Mouse (Mus musculus) CH12.LX (cell line): Measurements from ENCODE around the gene Pvr. TPM values are rescaled to one million over a fixed set of nuclear protein-coding genes. Genes with fewer than 3 reads are reported as not detected.

Experiments
- DNase-seq: peaks from one replicate; pipeline ENCODE4 v3.0.0-alpha.2; 2013; ENCODE audit errors: extremely low read depth
- H3K27ac ChIP-seq: 2 replicates; pipeline ENCODE4 v1.5.1; 2012; ENCODE audit warnings: low read depth, mild to moderate bottlenecking, control low read depth, moderate library complexity; ENCODE audit not compliant: insufficient read depth
- H3K27me3 ChIP-seq: replicated peaks from 2 replicates; pipeline ENCODE3; 2012; ENCODE audit warnings: inconsistent platforms
- H3K36me3 ChIP-seq, 2 experiments: replicated peaks in 1 of 2; 2 replicates each; pipeline versions ENCODE3 to v1.6.1; 2012; ENCODE audit warnings: inconsistent platforms in 1 of 2, low read length in 1 of 2, mild to moderate bottlenecking in 1 of 2, mixed read lengths in 1 of 2, moderate library complexity in 1 of 2; ENCODE audit not compliant: control insufficient read depth in 1 of 2, insufficient read depth in 1 of 2
- H3K4me1 ChIP-seq, 2 experiments: 2 replicates each; pipeline ENCODE4 v1.6.1; 2012; ENCODE audit warnings: inconsistent platforms in 1 of 2, moderate library complexity in 1 of 2; ENCODE audit not compliant: insufficient read depth in 2 of 2, control insufficient read depth in 1 of 2
- H3K4me2 ChIP-seq: 2 replicates; pipeline ENCODE4 v1.6.1; 2012; ENCODE audit warnings: low read depth, mild to moderate bottlenecking, control low read depth; ENCODE audit not compliant: poor library complexity, insufficient read depth, severe bottlenecking
- H3K4me3 ChIP-seq, 3 experiments: fragments of 150-350 bp in 1 of 3; sonication (generic) in 1 of 3; replicated peaks in 1 of 3; 2 replicates each; pipeline versions ENCODE3 to v1.5.1; 2011 to 2012; ENCODE audit warnings: low read depth in 2 of 3, low read length in 2 of 3, mild to moderate bottlenecking in 2 of 3, moderate library complexity in 2 of 3, control low read depth in 1 of 3, improper control_type of control experiment in 1 of 3, inconsistent platforms in 1 of 3, mixed read lengths in 1 of 3; ENCODE audit not compliant: poor library complexity in 1 of 3
- H3K79me2 ChIP-seq: replicated peaks from 2 replicates; pipeline ENCODE4 v1.6.1; 2012; ENCODE audit warnings: mild to moderate bottlenecking, moderate library complexity; ENCODE audit not compliant: control insufficient read depth, poor library complexity, insufficient read depth, severe bottlenecking; ENCODE audit errors: extremely low read depth
- H3K9ac ChIP-seq: 2 replicates; pipeline ENCODE4 v1.6.1; 2012; ENCODE audit warnings: low read depth, mild to moderate bottlenecking, control low read depth, moderate library complexity; ENCODE audit not compliant: insufficient read depth
- H3K9me3 ChIP-seq: replicated peaks from 2 replicates; pipeline ENCODE3; 2012; ENCODE audit warnings: low read length, inconsistent platforms, mixed read lengths
- BHLHE40 ChIP-seq: IDR thresholded peaks from 2 replicates; pipeline ENCODE4 v1.6.1; 2011; ENCODE audit warnings: mild to moderate bottlenecking, low read depth, low read length, improper control_type of control experiment
- CHD2 ChIP-seq: IDR thresholded peaks from 2 replicates; pipeline ENCODE4 v1.6.1; 2011; ENCODE audit warnings: low read length, improper control_type of control experiment
- CTCF ChIP-seq, 2 experiments: IDR thresholded peaks in 1 of 2; conservative IDR thresholded peaks in 1 of 2; 2 replicates each; pipeline ENCODE4 v1.5.1; 2011 to 2012; ENCODE audit warnings: low read depth in 2 of 2, low read length in 2 of 2, improper control_type of control experiment in 1 of 2, inconsistent platforms in 1 of 2, mild to moderate bottlenecking in 1 of 2, moderate library complexity in 1 of 2
- E2F4 ChIP-seq: IDR thresholded peaks from 2 replicates; pipeline ENCODE4 v1.6.1; 2011; ENCODE audit warnings: low read depth, low read length, improper control_type of control experiment; ENCODE audit not compliant: insufficient replicate concordance
- ELF1 ChIP-seq: IDR thresholded peaks from 2 replicates; pipeline ENCODE4 v1.6.1; 2014; ENCODE audit warnings: low read depth, mild to moderate bottlenecking, inconsistent platforms, low read length, improper control_type of control experiment
- EP300 ChIP-seq: IDR thresholded peaks from 2 replicates; pipeline ENCODE4 v1.6.1; 2011; ENCODE audit warnings: low read length, improper control_type of control experiment
- ETS1 ChIP-seq: conservative IDR thresholded peaks from 2 replicates; pipeline ENCODE4 v1.6.1; 2012; ENCODE audit warnings: low read depth, mild to moderate bottlenecking, inconsistent platforms, low read length, improper control_type of control experiment, moderate library complexity
- GABPA ChIP-seq: IDR thresholded peaks from 2 replicates; pipeline ENCODE4 v1.6.1; 2012; ENCODE audit warnings: low read depth, low read length, improper control_type of control experiment, inconsistent platforms; ENCODE audit not compliant: insufficient replicate concordance
- HCFC1 ChIP-seq: IDR thresholded peaks from 2 replicates; pipeline ENCODE4 v1.6.1; 2012; ENCODE audit warnings: low read depth, mild to moderate bottlenecking, inconsistent platforms, low read length, improper control_type of control experiment
- JUN ChIP-seq: IDR thresholded peaks from 2 replicates; pipeline ENCODE4 v1.6.1; 2011; ENCODE audit warnings: low read depth, mild to moderate bottlenecking, low read length, improper control_type of control experiment, moderate library complexity; ENCODE audit not compliant: insufficient read depth
- JUND ChIP-seq: conservative IDR thresholded peaks from 2 replicates; pipeline ENCODE4 v1.6.1; 2011; ENCODE audit warnings: low read depth, low read length, improper control_type of control experiment
- KAT2A ChIP-seq: IDR thresholded peaks from 2 replicates; pipeline ENCODE4 v1.6.1; 2012; ENCODE audit warnings: low read length, improper control_type of control experiment, inconsistent platforms; ENCODE audit not compliant: insufficient replicate concordance
- MAFK ChIP-seq: IDR thresholded peaks from 2 replicates; pipeline ENCODE4 v1.6.1; 2011; ENCODE audit warnings: low read length, improper control_type of control experiment; ENCODE audit not compliant: insufficient replicate concordance
- MAX ChIP-seq: IDR thresholded peaks from 2 replicates; pipeline ENCODE4 v1.6.1; 2011; ENCODE audit warnings: low read length, improper control_type of control experiment
- MAZ ChIP-seq: IDR thresholded peaks from 2 replicates; pipeline ENCODE4 v1.6.1; 2012; ENCODE audit warnings: low read depth, mild to moderate bottlenecking, inconsistent platforms, low read length, improper control_type of control experiment, moderate library complexity
- MYC ChIP-seq: IDR thresholded peaks from 2 replicates; pipeline ENCODE4 v1.6.1; 2011; ENCODE audit warnings: low read depth, mild to moderate bottlenecking, improper control_type of control experiment, low read length
- NELFE ChIP-seq: IDR thresholded peaks from 2 replicates; pipeline ENCODE4 v1.6.1; 2011; ENCODE audit warnings: low read depth, low read length, improper control_type of control experiment
- NRF1 ChIP-seq: IDR thresholded peaks from 2 replicates; pipeline ENCODE4 v1.6.1; 2014; ENCODE audit warnings: low read depth, mild to moderate bottlenecking, inconsistent platforms, low read length, improper control_type of control experiment, moderate library complexity
- POLR2A ChIP-seq: IDR thresholded peaks from 2 replicates; pipeline ENCODE4 v1.6.1; 2011; ENCODE audit warnings: low read depth, mild to moderate bottlenecking, improper control_type of control experiment, low read length
- RAD21 ChIP-seq: IDR thresholded peaks from 2 replicates; pipeline ENCODE4 v1.6.1; 2011; ENCODE audit warnings: low read depth, mild to moderate bottlenecking, low read length, improper control_type of control experiment, moderate library complexity
- SIN3A ChIP-seq: IDR thresholded peaks from 2 replicates; pipeline ENCODE4 v1.6.1; 2012; ENCODE audit warnings: low read length, improper control_type of control experiment, inconsistent platforms
- SMC3 ChIP-seq: IDR thresholded peaks from 2 replicates; pipeline ENCODE4 v1.6.1; 2011; ENCODE audit warnings: low read depth, low read length, improper control_type of control experiment
- TBP ChIP-seq: conservative IDR thresholded peaks from 2 replicates; pipeline ENCODE4 v1.6.1; 2011; ENCODE audit warnings: low read depth, low read length, improper control_type of control experiment
- TCF12 ChIP-seq: IDR thresholded peaks from 2 replicates; pipeline ENCODE4 v1.6.1; 2014; ENCODE audit warnings: low read depth, mild to moderate bottlenecking, inconsistent platforms, low read length, improper control_type of control experiment
- USF2 ChIP-seq: conservative IDR thresholded peaks from 2 replicates; pipeline ENCODE4 v1.6.1; 2011; ENCODE audit warnings: low read depth, low read length, improper control_type of control experiment
- ZC3H11A ChIP-seq: IDR thresholded peaks from 2 replicates; pipeline ENCODE4 v1.6.1; 2012; ENCODE audit warnings: low read depth, mild to moderate bottlenecking, inconsistent platforms, low read length, improper control_type of control experiment
- ZKSCAN1 ChIP-seq: IDR thresholded peaks from 2 replicates; pipeline ENCODE4 v1.6.1; 2012; ENCODE audit warnings: low read depth, inconsistent platforms, low read length, improper control_type of control experiment, borderline replicate concordance
- ZMIZ1 ChIP-seq: IDR thresholded peaks from 2 replicates; pipeline ENCODE4 v1.6.1; 2012; ENCODE audit warnings: low read depth, mild to moderate bottlenecking, inconsistent platforms, low read length, improper control_type of control experiment
- ZNF384 ChIP-seq: IDR thresholded peaks from 2 replicates; pipeline ENCODE4 v1.6.1; 2012; ENCODE audit warnings: low read depth, low read length, improper control_type of control experiment, inconsistent platforms
- dilution Hi-C: fragments of 300-500 bp; cut with MboI; formaldehyde crosslinking; loops from 2 replicates; pipeline ENCODE4 v1.14.3; 2020; ENCODE audit warnings: low sequenced_read_pairs; ENCODE audit not compliant: extremely low pct_unique_long_range_greater_than_20kb, extremely low pct_ligation_motif_present
- in situ Hi-C: fragments of 300-500 bp; cut with MboI; formaldehyde crosslinking; loops from 3 replicates; pipeline ENCODE4 v1.14.3; 2019; ENCODE audit warnings: low sequenced_read_pairs, low pct_ligation_motif_present, low pct_unique_long_range_greater_than_20kb, mixed read lengths
- polyA plus RNA-seq: library from polyadenylated mRNA; unstranded; fragments of >175 nt; gene quantifications from 2 replicates; pipeline ENCODE4 v1.2.1, GENCODE M21; 2012; ENCODE audit warnings: low read depth; ENCODE audit not compliant: insufficient read length
- total RNA-seq, 2 experiments: library from RNA; depleted of rRNA; stranded (reverse); fragments of 300-350 nt in 1 of 2; fragments of >200 nt in 1 of 2; gene quantifications; 2 replicates each; pipeline ENCODE4 v1.2.3; 2012 to 2014

The Pvr gene
- total and polyA plus RNA-seq, 3 experiments = 12.7 to 15.0 (median 13.2) TPM

DNA sequence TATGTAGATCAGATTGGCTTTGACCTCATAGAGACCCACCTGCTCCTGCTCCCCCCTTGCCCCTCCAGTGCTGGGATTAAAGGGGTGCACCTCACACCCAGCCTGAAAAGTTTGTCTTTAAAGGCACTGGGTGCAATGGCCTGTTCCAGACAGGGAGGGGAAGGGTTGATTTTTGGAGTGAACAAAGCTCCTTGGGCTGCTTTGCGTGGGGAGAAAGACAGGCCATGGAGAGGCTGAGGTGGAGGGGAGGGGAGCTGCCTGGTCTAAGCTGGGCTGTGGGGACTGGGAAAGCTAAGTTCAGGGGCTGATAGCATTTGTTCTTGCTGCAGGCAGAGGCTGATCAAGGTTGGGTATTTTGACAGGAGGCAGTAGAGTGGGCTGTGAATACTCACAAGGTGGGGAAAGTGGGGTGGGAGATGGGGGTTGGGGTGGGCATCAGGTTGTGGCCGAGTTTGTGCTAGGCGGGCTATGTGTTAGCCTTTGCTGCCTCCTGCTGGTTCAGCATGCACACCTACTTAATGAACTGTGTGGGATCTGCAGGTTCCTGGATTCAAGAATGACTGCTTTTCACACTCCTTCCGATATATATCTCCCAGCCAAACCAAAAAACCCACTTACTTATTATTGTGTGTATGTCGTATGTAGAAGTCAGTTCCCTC lies 48.9 kb downstream of the Pvr start:
- peak overlapping the region; percentile 45 for H3K27ac ChIP-seq
- DNase-seq = peak; percentile 68

DNA sequence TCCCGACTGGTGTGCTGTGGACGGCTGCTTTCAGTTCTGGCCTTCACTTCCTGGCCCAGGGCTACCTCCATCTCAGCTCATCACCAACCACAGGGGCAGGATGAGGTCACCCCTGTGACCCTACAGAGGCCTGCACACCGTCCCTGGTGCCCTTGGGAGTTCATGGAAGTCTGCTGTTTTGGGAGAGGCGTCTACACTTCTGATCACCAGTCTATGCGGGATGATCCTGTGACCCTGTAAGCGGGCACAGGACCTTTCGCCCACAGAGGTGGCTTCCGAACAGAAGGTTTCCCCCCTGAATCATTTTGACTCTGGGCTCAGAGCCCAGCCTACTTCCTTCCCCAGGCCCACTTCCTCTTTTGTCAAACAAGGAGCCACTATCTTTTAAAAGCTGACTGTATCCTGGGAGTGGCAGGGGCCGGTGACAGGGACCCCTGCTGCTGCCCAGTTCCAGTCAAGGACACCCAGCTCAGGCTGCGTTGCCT lies 49.8 kb downstream of the Pvr start:
- H3K27me3 ChIP-seq = no peaks in the 10 kb centered on the region
- DNase-seq = peak; percentile 83
- H3K4me3 ChIP-seq = peak overlapping the region; percentile 26 to 65 (median 61)
- H3K9me3 ChIP-seq = no peaks in the 10 kb centered on the region
- H3K36me3 ChIP-seq = peaks cover 0 to 8% of the 10 kb centered on the region in 2 experiments
- H3K4me1 ChIP-seq = peaks cover 14 to 50% of the 10 kb centered on the region in 2 experiments
- peak overlapping the region; percentile 41; the same call in 1 of the 2 replicates for H3K4me2 ChIP-seq
- dilution Hi-C loops = no loop called here
- H3K27ac ChIP-seq = peak overlapping the region; percentile 77
- no peaks in the 10 kb centered on the region for H3K79me2 ChIP-seq
- H3K9ac ChIP-seq = peak overlapping the region; percentile 20
- in situ Hi-C loops = loop anchor here (5.0 to 25.0 kb wide), 4 partner anchors 69 to 459 kb away; partner anchors contain the start of genes Bloc1s3, Ckm, Clptm1 and Klc3
- TF ChIP-seq ZMIZ1 (peak; percentile 85), GABPA (no peak), POLR2A (peak; percentile 86), CTCF (conservative IDR thresholded peaks at IDR 0.05 in 1 of 2, IDR thresholded peaks at IDR 0.05 in 1 of 2; ENCODE audit: low read depth in 2 of 2, low read length in 2 of 2) (no peak), CHD2 (peak; percentile 68; the same call in 1 of the 2 replicates), SMC3 (peak; percentile 30; the same call in 1 of the 2 replicates), ELF1 (peak; percentile 83), ZKSCAN1 (no peak), RAD21 (no peak; the same call in 1 of the 2 replicates), BHLHE40 (peak; percentile 63), JUND (no peak; the same call in 1 of the 2 replicates), MAZ (peak; percentile 89), ZNF384 (no peak), JUN (peak; percentile 9), MAX (peak; percentile 47; the same call in 1 of the 2 replicates), MYC (0 out of 2 replicates have a peak, but pooled peaks have one; percentile 40), SIN3A (peak; percentile 84), EP300 (peak; percentile 93), USF2 (no peak), TBP (peak; percentile 80), KAT2A (0 out of 2 replicates have a peak, but pooled peaks have one; percentile 46), TCF12 (peak; percentile 78), E2F4 (no peak), NRF1 (peak; percentile 14; the same call in 1 of the 2 replicates), MAFK (peak; percentile 51; the same call in 1 of the 2 replicates), ETS1 (peak; percentile 72), HCFC1 (peak; percentile 60)

More for the DNA sequence above, 48.9 kb downstream of the Pvr start:
- H3K36me3 ChIP-seq = peaks cover 0 to 8% of the 10 kb centered on the region in 2 experiments
- H3K9ac ChIP-seq = no peak overlapping the region
- no peaks in the 10 kb centered on the region for H3K27me3 ChIP-seq
- in situ Hi-C loops (loop anchor here (5.0 to 25.0 kb wide), 4 partner anchors 70 to 460 kb away; partner anchors contain the start of genes Bloc1s3, Ckm, Clptm1 and Klc3), dilution Hi-C loops (no loop called here)
- peaks cover 16 to 49% of the 10 kb centered on the region in 2 experiments for H3K4me1 ChIP-seq
- 0 out of 2 replicates have a peak overlapping the region, but pooled peaks have one; percentile 41 for H3K4me2 ChIP-seq
- H3K4me3 ChIP-seq = no peak overlapping the region
- TF ChIP-seq JUND (no peak), CTCF (conservative IDR thresholded peaks at IDR 0.05 in 1 of 2, IDR thresholded peaks at IDR 0.05 in 1 of 2; ENCODE audit: low read depth in 2 of 2, low read length in 2 of 2) (peak; percentile 70 to 94), ELF1 (0 out of 2 replicates have a peak, but pooled peaks have one; percentile 19), KAT2A (no peak), NELFE (peak; percentile 38; the same call in 1 of the 2 replicates), ZC3H11A (peak; percentile 74), RAD21 (peak; percentile 93), SMC3 (peak; percentile 93)
- no peaks in the 10 kb centered on the region for H3K9me3 ChIP-seq
- no peaks in the 10 kb centered on the region for H3K79me2 ChIP-seq
